Mouse (Mus musculus) granulocyte monocyte progenitor cell, adult 5-6 weeks (primary cell): ENCODE data around the gene Klhl42. TPM values are rescaled to one million over a fixed set of nuclear protein-coding genes. Genes with fewer than 3 reads are reported as not detected.

Experiments used
- ATAC-seq: replicated peaks from 2 replicates; pipeline ENCODE4 v1.8.0; 2016; ENCODE audit warnings: mild to moderate bottlenecking, moderate TSS enrichment, inconsistent platforms; ENCODE audit not compliant: poor library complexity, severe bottlenecking
- total RNA-seq, 2 experiments: library from RNA; stranded (forward) in 1 of 2; stranded (reverse) in 1 of 2; fragments of 200-712, 200-1000 nt in 1 of 2; fragments of >200 nt in 1 of 2; fragmentation: Nextera tagmentation in 1 of 2; gene quantifications; 2 replicates each; pipeline ENCODE4 v1.2.3; 2014 to 2017

The Klhl42 gene
- total RNA-seq (2014; fragmentation: Nextera tagmentation) (6.5 and 14.0 TPM in 2 replicates), total RNA-seq (2017) (5.9 and 7.7 TPM in 2 replicates)

- ATAC-seq: peak; percentile 83
Measured at GRCm38 (mm10) chr6:147091136-147092120, at the start of gene Klhl42. Klhl42 (plus strand) TSS chr6:147091379.

GRCm38 (mm10) chr6:147042291-147043290, 48.6 kb upstream of the Klhl42 start, which contains the start of gene Mrps35:
Mrps35 (plus strand) TSS chr6:147042764.
- ATAC-seq: peak; percentile 98

- peak; percentile 52 for ATAC-seq
Measured at GRCm38 (mm10) chr6:147043633-147044032, 47.5 kb upstream of the Klhl42 start.

GRCm38 (mm10) chr6:147049239-147049805, 41.9 kb upstream of the Klhl42 start:
- no peak for ATAC-seq

GRCm38 (mm10) chr6:147051666-147052065, 39.5 kb upstream of the Klhl42 start:
- peak; percentile 91 for ATAC-seq

- ATAC-seq: peak; percentile 24
Measured at GRCm38 (mm10) chr6:147052440-147052839, 38.7 kb upstream of the Klhl42 start.

- no peak for ATAC-seq
Measured at GRCm38 (mm10) chr6:147053785-147054646, 37.2 kb upstream of the Klhl42 start.

- ATAC-seq: no peak
Measured at GRCm38 (mm10) chr6:147055374-147055977, 35.7 kb upstream of the Klhl42 start.

- ATAC-seq: no peak
Measured at GRCm38 (mm10) chr6:147059326-147059725, 31.9 kb upstream of the Klhl42 start.

GRCm38 (mm10) chr6:147061630-147062029, 29.5 kb upstream of the Klhl42 start:
- ATAC-seq: no peak

- ATAC-seq: no peak
Measured at GRCm38 (mm10) chr6:147062034-147062433, 29.1 kb upstream of the Klhl42 start.

- ATAC-seq: no peak
Measured at GRCm38 (mm10) chr6:147062694-147063093, 28.5 kb upstream of the Klhl42 start.

- ATAC-seq: no peak
Measured at GRCm38 (mm10) chr6:147064226-147064943, 26.8 kb upstream of the Klhl42 start.

GRCm38 (mm10) chr6:147064944-147065261, 26.3 kb upstream of the Klhl42 start:
- ATAC-seq: no peak

- no peak for ATAC-seq
Measured at GRCm38 (mm10) chr6:147075808-147076387, 15.3 kb upstream of the Klhl42 start.

- ATAC-seq: no peak
Measured at GRCm38 (mm10) chr6:147076878-147077277, 14.3 kb upstream of the Klhl42 start.

GRCm38 (mm10) chr6:147079919-147080318, 11.3 kb upstream of the Klhl42 start:
- no peak for ATAC-seq
